Mouse (Mus musculus): ENCODE results near the gene Gm20388.

DNA sequence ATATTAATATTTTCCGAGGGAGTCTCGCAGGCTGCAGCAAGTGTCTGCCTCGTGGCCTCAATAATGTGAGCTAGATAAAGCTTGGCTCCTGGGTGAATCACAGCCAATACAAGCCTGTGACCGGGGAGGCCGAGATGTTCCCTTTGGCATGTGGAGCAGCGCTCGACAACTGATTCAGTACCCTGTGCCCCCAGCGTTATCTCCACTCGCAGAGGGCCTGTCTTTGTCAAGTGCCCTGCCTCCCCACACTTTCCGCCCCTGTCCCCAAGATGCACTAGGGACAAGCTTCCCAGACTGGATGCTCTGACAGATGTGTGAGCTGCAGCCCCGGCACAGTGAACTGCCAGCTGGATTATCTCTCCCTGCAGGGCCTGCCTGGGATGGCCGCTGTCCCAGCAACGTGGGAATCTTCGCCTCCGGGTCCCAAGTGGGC lies 551.5 kb downstream of the Gm20388 start:
- TF ChIP-seq CTCF (IDR thresholded peaks at IDR 0.05; ENCODE audit: low read depth, low read length) (no peak), POLR2A (IDR thresholded peaks at IDR 0.05; ENCODE audit: insufficient read depth, low read length) (no peak), EP300 (IDR thresholded peaks at IDR 0.05; ENCODE audit: insufficient read depth, low read depth, low read length) (no peak)

Data from ES-Bruce4 (cell line).